Mouse (Mus musculus): ENCODE results near the gene Wnt3a. TPM values are rescaled to one million over a fixed set of nuclear protein-coding genes. Genes with fewer than 3 reads are reported as not detected.
A peak's percentile ranks its signal among the peaks of the same experiment; 100 is the strongest.

The Wnt3a gene
- total and polyA plus RNA-seq, 2 experiments from 2014 or later: 0.31 to 0.68 TPM

- Histone ChIP-seq H3K9ac (replicated peaks; ENCODE audit: low read length) (no peak overlapping the region), H3K4me1 (ENCODE audit: insufficient read depth, low read length) (peaks cover 13% of the 10 kb centered on the region; the same call in 1 of the 2 replicates), H3K27ac (no peak overlapping the region), H3K36me3 (ENCODE audit: insufficient read depth, low read length) (no peaks in the 10 kb centered on the region), H3K4me3 (ENCODE audit: low read length) (no peak overlapping the region), H3K27me3 (ENCODE audit: insufficient read depth, low read length) (no peaks in the 10 kb centered on the region), H3K4me2 (ENCODE audit: low read depth, low read length) (no peak overlapping the region), H3K9me3 (ENCODE audit: low read length) (no peaks in the 10 kb centered on the region)
- 87% methylated on average over 7 of the region's 7 CpGs for WGBS
- DNase-seq (ENCODE audit: low spot score): no peak
- TF ChIP-seq CTCF (IDR thresholded peaks at IDR 0.05; ENCODE audit: low read depth): no peak
- ATAC-seq: no peak
These were observed 30.9 kb downstream of the Wnt3a start for GRCm38 (mm10) chr11:59259647-59260046.

- Histone ChIP-seq H3K9ac (replicated peaks; ENCODE audit: low read length) (no peak overlapping the region), H3K4me3 (ENCODE audit: low read length) (no peak overlapping the region), H3K27ac (no peak overlapping the region), H3K36me3 (ENCODE audit: insufficient read depth, low read length) (no peaks in the 10 kb centered on the region), H3K4me1 (ENCODE audit: insufficient read depth, low read length) (no peaks in the 10 kb centered on the region), H3K4me2 (ENCODE audit: low read depth, low read length) (no peak overlapping the region), H3K27me3 (ENCODE audit: insufficient read depth, low read length) (no peaks in the 10 kb centered on the region), H3K9me3 (ENCODE audit: low read length) (no peaks in the 10 kb centered on the region)
- ATAC-seq: no peak
- no peak for TF ChIP-seq CTCF (IDR thresholded peaks at IDR 0.05; ENCODE audit: low read depth)
- whole genome bisulfite sequencing: 74% methylated on average over 10 of the region's 10 CpGs
- no peak for DNase-seq (ENCODE audit: low spot score)
These were observed 42.5 kb downstream of the Wnt3a start for GRCm38 (mm10) chr11:59248101-59248500.

- DNase-seq (ENCODE audit: low spot score) (no peak), ATAC-seq (no peak)
- Histone ChIP-seq H3K4me3 (ENCODE audit: low read length) (no peak overlapping the region), H3K9me3 (ENCODE audit: low read length) (no peaks in the 10 kb centered on the region), H3K4me1 (ENCODE audit: insufficient read depth, low read length) (peaks cover 4% of the 10 kb centered on the region), H3K9ac (replicated peaks; ENCODE audit: low read length) (no peak overlapping the region), H3K4me2 (ENCODE audit: low read depth, low read length) (no peak overlapping the region), H3K27ac (no peak overlapping the region), H3K36me3 (ENCODE audit: insufficient read depth, low read length) (no peaks in the 10 kb centered on the region), H3K27me3 (ENCODE audit: insufficient read depth, low read length) (no peaks in the 10 kb centered on the region)
- no peak for TF ChIP-seq CTCF (IDR thresholded peaks at IDR 0.05; ENCODE audit: low read depth)
- 67% methylated on average over 6 of the region's 6 CpGs for WGBS
These were observed 46.7 kb downstream of the Wnt3a start for GRCm38 (mm10) chr11:59243856-59244255.

- H3K4me3 ChIP-seq (ENCODE audit: low read length): no peak overlapping the region
- H3K27ac ChIP-seq: no peak overlapping the region
- no peak overlapping the region for H3K4me2 ChIP-seq (ENCODE audit: low read depth, low read length)
- H3K27me3 ChIP-seq (ENCODE audit: insufficient read depth, low read length): no peaks in the 10 kb centered on the region
- ATAC-seq (no peak), DNase-seq (ENCODE audit: low spot score) (no peak)
- peak; percentile 17; the same call in 1 of the 2 replicates for TF ChIP-seq CTCF (IDR thresholded peaks at IDR 0.05; ENCODE audit: low read depth)
- no peak overlapping the region for H3K9ac ChIP-seq (replicated peaks; ENCODE audit: low read length)
- no peaks in the 10 kb centered on the region for H3K36me3 ChIP-seq (ENCODE audit: insufficient read depth, low read length)
- WGBS: 33% methylated on average over 3 of the region's 3 CpGs
- H3K4me1 ChIP-seq (ENCODE audit: insufficient read depth, low read length): peaks cover 7% of the 10 kb centered on the region
- H3K9me3 ChIP-seq (ENCODE audit: low read length): no peaks in the 10 kb centered on the region
These were observed 48.7 kb downstream of the Wnt3a start for GRCm38 (mm10) chr11:59241841-59242240.

GRCm38 (mm10) chr11:59239796-59240195 is 50.8 kb downstream of the Wnt3a start:
- no peak for TF ChIP-seq CTCF (IDR thresholded peaks at IDR 0.05; ENCODE audit: low read depth)
- H3K36me3 ChIP-seq (ENCODE audit: insufficient read depth, low read length): no peaks in the 10 kb centered on the region
- no peaks in the 10 kb centered on the region for H3K9me3 ChIP-seq (ENCODE audit: low read length)
- H3K4me2 ChIP-seq (ENCODE audit: low read depth, low read length): no peak overlapping the region
- peak overlapping the region; percentile 29; the same call in 1 of the 2 replicates for H3K27ac ChIP-seq
- DNase-seq (ENCODE audit: low spot score) (no peak), ATAC-seq (0 out of 2 replicates have a peak, but pooled peaks have one; percentile 8)
- no peak overlapping the region for H3K9ac ChIP-seq (replicated peaks; ENCODE audit: low read length)
- H3K27me3 ChIP-seq (ENCODE audit: insufficient read depth, low read length): no peaks in the 10 kb centered on the region
- H3K4me3 ChIP-seq (ENCODE audit: low read length): no peak overlapping the region
- WGBS: 56% methylated on average over 4 of the region's 4 CpGs
- peaks cover 7% of the 10 kb centered on the region for H3K4me1 ChIP-seq (ENCODE audit: insufficient read depth, low read length)

- Histone ChIP-seq H3K27me3 (ENCODE audit: insufficient read depth, low read length) (no peaks in the 10 kb centered on the region), H3K4me3 (ENCODE audit: low read length) (no peak overlapping the region), H3K4me1 (ENCODE audit: insufficient read depth, low read length) (peaks cover 7% of the 10 kb centered on the region), H3K9me3 (ENCODE audit: low read length) (no peaks in the 10 kb centered on the region), H3K36me3 (ENCODE audit: insufficient read depth, low read length) (no peaks in the 10 kb centered on the region), H3K27ac (peak overlapping the region; percentile 29; the same call in 1 of the 2 replicates), H3K4me2 (ENCODE audit: low read depth, low read length) (no peak overlapping the region), H3K9ac (replicated peaks; ENCODE audit: low read length) (no peak overlapping the region)
- 59% methylated on average over 4 of the region's 4 CpGs for WGBS
- TF ChIP-seq CTCF (IDR thresholded peaks at IDR 0.05; ENCODE audit: low read depth): no peak
- ATAC-seq (no peak; the same call in 1 of the 2 replicates), DNase-seq (ENCODE audit: low spot score) (no peak)
These were observed 51.1 kb downstream of the Wnt3a start for GRCm38 (mm10) chr11:59239428-59239785.

- DNase-seq (ENCODE audit: low spot score): peak; percentile 86
- Histone ChIP-seq H3K27me3 (ENCODE audit: insufficient read depth, low read length) (no peaks in the 10 kb centered on the region), H3K36me3 (ENCODE audit: insufficient read depth, low read length) (no peaks in the 10 kb centered on the region), H3K9me3 (ENCODE audit: low read length) (no peaks in the 10 kb centered on the region), H3K4me1 (ENCODE audit: insufficient read depth, low read length) (peaks cover 7% of the 10 kb centered on the region), H3K9ac (replicated peaks; ENCODE audit: low read length) (no peak overlapping the region), H3K27ac (peak overlapping the region; percentile 29; the same call in 1 of the 2 replicates), H3K4me3 (ENCODE audit: low read length) (no peak overlapping the region), H3K4me2 (ENCODE audit: low read depth, low read length) (no peak overlapping the region)
- ATAC-seq: peak; percentile 90
- TF ChIP-seq CTCF (IDR thresholded peaks at IDR 0.05; ENCODE audit: low read depth): peak; percentile 72
- 5% methylated on average over 14 of the region's 15 CpGs for WGBS
These were observed 51.8 kb downstream of the Wnt3a start for GRCm38 (mm10) chr11:59238525-59239427.

All from hindbrain, postnatal 0 days (tissue).